Mouse (Mus musculus) ovary, postnatal 14 days (tissue): ENCODE measurements around the gene Ctsa.

Experiments
- DNase-seq: peaks from one replicate; pipeline ENCODE4 v3.0.0; 2022; ENCODE audit warnings: low spot score

Gene Ctsa

DNA sequence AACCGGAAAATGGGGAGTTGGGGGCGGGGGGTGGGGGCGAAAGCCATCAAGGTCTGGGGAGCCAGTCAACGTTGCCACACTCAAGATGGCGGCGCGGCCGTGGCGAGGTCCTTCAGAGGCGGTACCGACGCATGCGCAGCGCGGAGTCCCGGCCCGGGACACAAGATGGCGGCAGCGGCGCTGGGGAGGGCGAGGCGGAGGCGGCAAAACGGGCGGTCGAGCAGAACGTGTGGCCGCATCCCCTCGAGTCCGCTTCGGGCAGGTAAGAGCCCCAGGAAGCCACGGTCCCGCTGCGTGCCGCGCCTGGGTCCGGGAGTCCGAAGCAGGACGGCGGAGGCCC lies 46.5 kb downstream of the Ctsa start, which contains the start of gene Pcif1:
TSS of gene Pcif1 (plus strand) at position 77 of the 340 bp plus-strand sequence.
- DNase-seq: peak; percentile 96

DNA sequence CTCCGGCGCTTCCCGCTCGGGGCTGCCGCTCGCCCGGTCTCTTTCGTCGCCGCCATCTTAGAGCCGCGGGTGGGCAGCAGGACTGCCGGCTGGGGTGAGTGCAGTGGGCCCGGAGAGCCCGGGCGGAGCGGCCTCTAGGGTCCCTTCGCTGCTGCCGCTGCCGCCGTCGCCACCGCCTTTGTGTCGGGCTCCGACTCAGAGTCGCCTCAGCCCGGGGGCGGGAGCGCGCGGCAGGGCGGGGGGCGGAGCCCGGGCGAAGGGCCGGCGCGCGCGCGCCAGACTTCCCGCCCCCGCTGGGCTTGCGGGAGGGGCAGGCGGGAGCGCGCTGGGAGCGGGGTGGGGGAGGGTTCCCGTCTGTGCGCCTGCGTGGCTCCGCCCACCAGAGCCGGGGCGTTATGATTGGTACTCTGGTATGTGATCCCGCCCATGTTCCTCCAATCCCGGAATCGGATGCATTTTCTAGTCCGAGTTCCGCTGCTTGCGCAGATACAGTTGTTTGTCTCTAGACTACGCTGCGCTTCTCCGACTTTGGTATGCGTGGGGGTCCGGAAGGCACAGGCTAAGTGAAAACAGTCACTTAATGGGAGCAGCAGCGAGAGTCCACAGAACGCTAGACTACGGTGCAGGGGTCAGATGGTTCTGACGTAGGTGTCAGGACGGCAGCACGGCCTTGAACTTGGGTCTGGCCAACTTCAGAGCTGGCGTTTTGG lies 47.0 kb downstream of the Ctsa start:
- DNase-seq: peak; percentile 91

DNA sequence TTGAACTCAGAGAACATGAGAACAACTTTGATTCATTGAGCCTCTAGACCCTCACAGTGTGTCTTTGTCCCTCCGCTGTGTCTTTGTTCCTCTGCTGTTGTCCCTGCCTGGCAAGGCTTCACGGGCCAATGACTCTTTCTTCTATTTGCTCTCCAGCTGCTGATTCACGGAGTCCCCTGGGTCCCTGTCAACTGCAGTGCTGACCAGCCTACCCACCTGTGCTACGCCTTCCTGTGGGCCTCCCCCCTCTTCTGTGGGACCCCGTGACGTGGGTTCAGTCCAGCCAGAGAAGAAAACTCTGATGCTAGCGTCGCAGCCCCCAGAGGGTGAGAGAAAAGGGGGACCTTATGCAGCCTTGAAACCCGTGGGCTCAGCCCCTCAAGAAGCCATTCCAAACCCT lies 49.9 kb downstream of the Ctsa start:
- DNase-seq: no peak

DNA sequence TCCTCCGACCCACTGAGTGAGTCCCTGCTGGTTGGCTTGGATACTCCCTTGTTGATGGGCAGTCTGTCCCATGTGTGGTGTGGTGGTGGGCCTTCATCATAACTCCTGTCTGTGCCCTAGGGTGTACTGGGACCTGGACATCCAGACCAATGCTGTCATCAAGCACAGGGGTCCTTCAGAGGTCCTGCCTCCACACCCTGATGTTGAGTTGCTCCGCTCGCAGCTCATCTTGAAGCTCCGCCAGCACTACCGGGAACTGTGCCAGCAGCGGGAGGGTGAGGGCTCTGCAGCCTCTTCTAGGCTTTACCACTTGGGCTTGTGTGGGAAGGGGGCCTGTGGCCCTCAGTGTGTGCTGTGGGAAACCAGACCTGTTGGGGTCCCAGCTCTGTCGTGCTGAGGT lies 53.1 kb downstream of the Ctsa start:
- DNase-seq: peak; percentile 79

DNA sequence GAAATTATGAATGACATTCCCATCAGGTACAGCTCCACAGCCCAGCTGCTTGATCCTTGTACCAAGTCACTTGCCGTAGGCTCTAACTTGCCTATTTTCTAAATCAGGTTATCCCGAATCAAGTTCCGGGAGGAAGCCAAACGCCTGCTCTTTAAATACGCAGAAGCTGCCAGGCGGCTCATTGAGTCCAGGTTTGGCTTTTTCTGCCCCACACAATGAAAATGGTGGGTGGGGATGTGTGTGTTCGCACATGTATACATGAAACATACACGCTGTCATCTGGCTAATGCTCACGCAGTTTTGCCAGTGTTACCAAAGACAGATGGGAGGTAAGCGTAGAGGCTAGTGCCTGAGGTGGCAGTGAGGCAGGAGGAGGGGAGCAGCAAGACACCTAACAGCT lies 53.9 kb downstream of the Ctsa start:
- no peak for DNase-seq

DNA sequence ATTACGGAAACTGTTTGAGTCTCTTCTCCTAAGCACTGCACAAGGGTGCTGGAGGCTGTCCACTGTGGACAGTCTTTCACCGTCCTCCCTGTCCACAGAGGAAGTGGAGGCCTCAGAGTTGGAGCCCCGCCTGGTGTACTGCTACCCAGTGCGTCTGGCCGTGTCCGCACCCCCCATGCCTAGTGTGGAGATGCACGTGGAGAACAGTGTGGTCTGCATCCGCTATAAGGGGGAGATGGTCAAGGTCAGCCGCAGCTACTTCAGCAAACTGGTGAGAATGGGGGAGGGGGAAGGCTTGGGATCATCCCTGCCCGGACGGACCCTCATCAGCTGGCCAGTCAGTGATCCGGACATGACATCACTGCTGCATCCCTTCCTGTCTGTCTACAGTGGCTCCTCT lies 56.3 kb downstream of the Ctsa start:
- no peak for DNase-seq

DNA sequence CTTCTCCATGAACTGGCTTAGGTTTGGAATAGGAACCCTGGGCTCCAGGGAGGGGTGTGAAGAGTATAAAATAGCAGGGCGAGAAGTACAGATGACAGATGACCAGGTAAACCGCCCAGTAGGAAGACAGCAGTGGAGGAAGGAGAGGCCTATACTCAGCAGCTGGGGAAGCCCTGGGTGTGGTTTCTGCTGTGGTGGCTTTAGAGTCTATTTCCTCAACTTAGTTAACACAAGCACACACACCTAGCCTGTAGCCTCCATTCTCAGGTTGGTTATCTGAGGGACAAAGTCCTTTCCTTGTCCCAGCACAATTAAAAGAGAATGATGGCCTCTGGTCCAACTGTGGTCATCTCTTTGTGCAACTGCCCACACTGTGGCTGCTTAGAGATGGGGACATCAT lies 57.3 kb downstream of the Ctsa start:
- no peak for DNase-seq
